Mouse (Mus musculus): Measurements from ENCODE around the gene Itpr3. TPM values are rescaled to one million over a fixed set of nuclear protein-coding genes. Genes with fewer than 3 reads are reported as not detected.

The Itpr3 gene
- polyA plus RNA-seq, 1 experiment from 2014 or later: 5.8 TPM

GRCm38 (mm10) chr17:27045164-27045563 is 11.9 kb upstream of the Itpr3 start:
- TF ChIP-seq CTCF (IDR thresholded peaks at IDR 0.05; ENCODE audit: low read depth): no peak
- Histone ChIP-seq H3K4me2 (no peak overlapping the region), H3K4me3 (ENCODE audit: low read depth, low read length) (no peak overlapping the region), H3K36me3 (ENCODE audit: insufficient read depth) (no peaks in the 10 kb centered on the region), H3K27ac (ENCODE audit: low read depth) (no peak overlapping the region), H3K9me3 (ENCODE audit: low read depth, low read length) (no peaks in the 10 kb centered on the region), H3K9ac (no peak overlapping the region), H3K27me3 (ENCODE audit: insufficient read depth, low read length) (no peaks in the 10 kb centered on the region), H3K4me1 (ENCODE audit: insufficient read depth) (peaks cover 5% of the 10 kb centered on the region; the same call in 1 of the 2 replicates)
- 87% methylated on average over 6 of the region's 6 CpGs for WGBS
- ATAC-seq (ENCODE audit: insufficient read depth) (no peak), DNase-seq (no peak)

- Histone ChIP-seq H3K4me2 (no peak overlapping the region), H3K9ac (no peak overlapping the region), H3K4me3 (ENCODE audit: low read depth, low read length) (no peak overlapping the region), H3K9me3 (ENCODE audit: low read depth, low read length) (no peaks in the 10 kb centered on the region), H3K27ac (ENCODE audit: low read depth) (peak overlapping the region; percentile 73; the same call in 1 of the 2 replicates), H3K27me3 (ENCODE audit: insufficient read depth, low read length) (no peaks in the 10 kb centered on the region), H3K4me1 (ENCODE audit: insufficient read depth) (0 out of 2 replicates have a peak, but pooled peaks cover 9% of the 10 kb centered on the region), H3K36me3 (ENCODE audit: insufficient read depth) (no peaks in the 10 kb centered on the region)
- DNase-seq: no peak
- no peak for ATAC-seq (ENCODE audit: insufficient read depth)
- peak; percentile 63 for TF ChIP-seq CTCF (IDR thresholded peaks at IDR 0.05; ENCODE audit: low read depth)
- whole genome bisulfite sequencing: 74% methylated on average over 14 of the region's 14 CpGs
Observed at GRCm38 (mm10) chr17:27047762-27048444, 9.2 kb upstream of the Itpr3 start.

DNA sequence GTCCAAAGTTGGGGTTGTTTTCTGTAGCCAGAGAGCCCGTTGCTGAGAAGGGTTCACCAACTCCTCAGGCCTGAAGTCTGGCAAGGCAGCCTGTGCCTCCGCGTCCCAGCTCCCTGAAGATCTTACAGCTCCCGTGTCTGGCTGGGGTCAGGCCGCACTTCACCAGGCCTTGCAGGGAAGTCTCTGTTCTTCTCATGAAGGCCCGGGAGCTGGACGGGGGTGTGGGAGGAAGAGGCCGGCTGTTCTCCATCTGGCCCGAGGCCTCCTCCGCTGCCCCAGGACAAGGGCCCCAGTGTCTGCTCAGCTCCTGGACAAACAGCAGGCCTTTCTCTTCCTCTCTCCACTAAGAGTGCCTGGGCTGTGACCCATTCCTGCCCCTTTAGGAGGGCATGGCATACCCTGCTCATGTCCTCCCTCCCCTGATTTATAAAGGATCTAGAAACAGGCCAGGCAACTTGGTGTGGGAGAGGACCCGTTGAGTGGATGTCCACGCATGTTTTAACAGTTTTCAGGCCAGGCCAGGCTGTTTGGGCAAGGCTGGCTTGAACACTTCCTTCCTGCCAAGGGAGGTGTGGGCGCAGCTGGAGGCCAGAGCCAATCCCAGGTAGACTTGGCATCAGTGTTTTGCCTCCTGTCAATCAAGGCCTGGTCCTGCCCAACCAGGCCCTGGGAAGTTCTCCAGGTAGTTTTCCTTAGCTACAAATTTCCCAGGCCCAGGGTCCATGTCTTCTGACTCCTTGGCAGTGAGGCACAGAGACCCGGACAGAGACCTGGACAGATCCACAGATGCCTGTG is 8.5 kb upstream of the Itpr3 start:
- no peak overlapping the region for H3K9ac ChIP-seq
- no peaks in the 10 kb centered on the region for H3K36me3 ChIP-seq (ENCODE audit: insufficient read depth)
- H3K4me1 ChIP-seq (ENCODE audit: insufficient read depth): 0 out of 2 replicates have a peak, but pooled peaks cover 9% of the 10 kb centered on the region
- no peak for TF ChIP-seq CTCF (IDR thresholded peaks at IDR 0.05; ENCODE audit: low read depth)
- no peak for DNase-seq
- no peaks in the 10 kb centered on the region for H3K27me3 ChIP-seq (ENCODE audit: insufficient read depth, low read length)
- no peak; the same call in 1 of the 2 replicates for ATAC-seq (ENCODE audit: insufficient read depth)
- H3K27ac ChIP-seq (ENCODE audit: low read depth): peak overlapping the region; percentile 73; the same call in 1 of the 2 replicates
- H3K4me3 ChIP-seq (ENCODE audit: low read depth, low read length): no peak overlapping the region
- H3K4me2 ChIP-seq: no peak overlapping the region
- H3K9me3 ChIP-seq (ENCODE audit: low read depth, low read length): no peaks in the 10 kb centered on the region
- 42% methylated on average over 14 of the region's 14 CpGs for WGBS

GRCm38 (mm10) chr17:27050853-27051252 is 6.3 kb upstream of the Itpr3 start:
- Histone ChIP-seq H3K27me3 (ENCODE audit: insufficient read depth, low read length) (no peaks in the 10 kb centered on the region), H3K4me3 (ENCODE audit: low read depth, low read length) (no peak overlapping the region), H3K9me3 (ENCODE audit: low read depth, low read length) (no peaks in the 10 kb centered on the region), H3K27ac (ENCODE audit: low read depth) (no peak overlapping the region), H3K9ac (no peak overlapping the region), H3K4me1 (ENCODE audit: insufficient read depth) (0 out of 2 replicates have a peak, but pooled peaks cover 9% of the 10 kb centered on the region), H3K4me2 (no peak overlapping the region), H3K36me3 (ENCODE audit: insufficient read depth) (no peaks in the 10 kb centered on the region)
- TF ChIP-seq CTCF (IDR thresholded peaks at IDR 0.05; ENCODE audit: low read depth): no peak
- WGBS: 67% methylated on average over 5 of the region's 5 CpGs
- DNase-seq (no peak), ATAC-seq (ENCODE audit: insufficient read depth) (no peak)

GRCm38 (mm10) chr17:27051514-27051913 is 5.6 kb upstream of the Itpr3 start:
- ATAC-seq (ENCODE audit: insufficient read depth): no peak
- H3K27me3 ChIP-seq (ENCODE audit: insufficient read depth, low read length): no peaks in the 10 kb centered on the region
- WGBS: 30% methylated on average over 11 of the region's 11 CpGs
- H3K9me3 ChIP-seq (ENCODE audit: low read depth, low read length): no peaks in the 10 kb centered on the region
- no peak overlapping the region for H3K9ac ChIP-seq
- H3K4me2 ChIP-seq: peak overlapping the region; percentile 39
- no peak for TF ChIP-seq CTCF (IDR thresholded peaks at IDR 0.05; ENCODE audit: low read depth)
- H3K27ac ChIP-seq (ENCODE audit: low read depth): no peak overlapping the region
- DNase-seq: peak; percentile 60
- 0 out of 2 replicates have a peak, but pooled peaks cover 9% of the 10 kb centered on the region for H3K4me1 ChIP-seq (ENCODE audit: insufficient read depth)
- no peak overlapping the region for H3K4me3 ChIP-seq (ENCODE audit: low read depth, low read length)
- no peaks in the 10 kb centered on the region for H3K36me3 ChIP-seq (ENCODE audit: insufficient read depth)

DNA sequence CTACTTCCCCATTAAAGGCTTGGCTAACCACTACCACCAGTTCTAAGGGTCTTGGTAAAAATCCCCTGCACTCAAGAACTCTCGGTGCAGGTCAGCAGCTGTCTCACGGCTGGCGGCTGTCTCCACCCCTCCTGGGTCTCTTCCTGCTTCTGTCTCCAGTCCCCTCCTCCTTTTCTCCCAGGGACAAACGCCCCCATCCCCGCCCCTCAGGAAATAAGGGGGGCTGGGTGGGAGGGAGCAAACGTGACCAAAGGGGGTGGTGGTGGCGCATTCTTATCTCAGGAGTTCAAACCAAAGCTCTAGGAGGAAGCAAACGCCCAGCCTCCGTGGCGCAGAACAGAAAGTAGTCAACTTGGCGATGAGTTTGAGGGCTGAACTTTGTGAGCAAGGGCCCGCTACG is 934 bp upstream of the Itpr3 start:
- Histone ChIP-seq H3K9me3 (ENCODE audit: low read depth, low read length) (no peaks in the 10 kb centered on the region), H3K27ac (ENCODE audit: low read depth) (peak overlapping the region; percentile 83), H3K9ac (peak overlapping the region; percentile 57), H3K27me3 (ENCODE audit: insufficient read depth, low read length) (no peaks in the 10 kb centered on the region; the same call in 1 of the 2 replicates), H3K36me3 (ENCODE audit: insufficient read depth) (no peaks in the 10 kb centered on the region), H3K4me3 (ENCODE audit: low read depth, low read length) (peak overlapping the region; percentile 61), H3K4me1 (ENCODE audit: insufficient read depth) (0 out of 2 replicates have a peak, but pooled peaks cover 4% of the 10 kb centered on the region), H3K4me2 (peak overlapping the region; percentile 99)
- TF ChIP-seq CTCF (IDR thresholded peaks at IDR 0.05; ENCODE audit: low read depth): no peak
- under 1% methylated on average over 13 of the region's 13 CpGs for WGBS
- DNase-seq (peak; percentile 85), ATAC-seq (ENCODE audit: insufficient read depth) (peak; percentile 66)

All from lung, embryonic 14.5 days (tissue).